Mouse (Mus musculus): ENCODE measurements around the gene Rab43.

DNA sequence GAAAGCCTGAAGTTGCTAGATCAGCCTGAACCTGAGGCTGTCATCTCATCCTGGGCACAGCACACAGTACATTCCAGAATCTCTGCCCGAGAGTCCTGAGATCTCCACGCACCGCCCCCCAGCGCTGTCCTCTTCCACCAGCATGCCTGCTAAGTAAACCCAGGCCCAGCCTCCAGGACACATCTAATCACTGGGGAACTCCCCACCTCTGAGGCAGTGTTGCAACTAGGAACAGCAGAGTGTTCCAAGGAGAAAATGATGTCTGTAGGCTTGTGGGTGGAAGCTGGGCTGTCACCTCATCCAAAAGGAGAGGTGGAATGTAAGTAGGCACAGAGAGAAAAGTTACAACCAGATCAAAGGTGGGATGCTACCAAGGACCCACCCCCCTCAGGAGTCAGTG, 56.8 kb downstream of the Rab43 start:
- TF ChIP-seq CTCF (IDR thresholded peaks at IDR 0.05; ENCODE audit: low read depth, low read length) (no peak), POLR2A (IDR thresholded peaks at IDR 0.05; ENCODE audit: borderline replicate concordance, low read depth, low read length) (no peak)

All from bone marrow macrophage, adult 2 months (primary cell).